Mouse (Mus musculus) C2C12 (cell line): ENCODE measurements at regions not wholly inside any gene's neighbourhood (a gene's known extent, or its start where the extent isn't known, plus 50 kb on each side); places are given as distances from the start of the nearest gene placed in this dataset.

Experiments used
- H3K27me3 ChIP-seq: one replicate; pipeline ENCODE4 v1.6.1; 2011; ENCODE audit not compliant: control insufficient read depth, insufficient read depth, insufficient read length
- H3K36me3 ChIP-seq: one replicate; pipeline ENCODE4 v1.6.1; 2011; ENCODE audit not compliant: control insufficient read depth, insufficient read depth
- H3K4me3 ChIP-seq: one replicate; pipeline ENCODE4 v1.5.1; 2011; ENCODE audit warnings: mild to moderate bottlenecking, control low read depth; ENCODE audit not compliant: poor library complexity, insufficient read depth, severe bottlenecking
- H3K79me2 ChIP-seq: one replicate; pipeline ENCODE4 v1.6.1; 2011; ENCODE audit not compliant: control insufficient read depth, insufficient read depth
- H3K79me3 ChIP-seq: one replicate; pipeline ENCODE4 v1.6.1; 2011; ENCODE audit warnings: low read depth, control low read depth
- H3ac ChIP-seq: one replicate; pipeline ENCODE3; 2011; ENCODE audit warnings: low read depth; ENCODE audit not compliant: control insufficient read depth, insufficient read length
- CEBPB ChIP-seq: IDR thresholded peaks from one replicate; pipeline ENCODE4 v1.6.1; 2011; ENCODE audit warnings: low read depth, mild to moderate bottlenecking, control low read depth, moderate library complexity
- CTCF ChIP-seq: IDR thresholded peaks from one replicate; pipeline ENCODE4 v1.5.1; 2011; ENCODE audit not compliant: control insufficient read depth, insufficient read depth, insufficient read length
- FOSL1 ChIP-seq: IDR thresholded peaks from one replicate; pipeline ENCODE4 v1.8.0; 2011; ENCODE audit warnings: mild to moderate bottlenecking, low read length; ENCODE audit not compliant: poor library complexity, insufficient read depth, severe bottlenecking
- MAX ChIP-seq: IDR thresholded peaks from one replicate; pipeline ENCODE4 v1.6.1; 2011; ENCODE audit warnings: mild to moderate bottlenecking, control low read depth
- MYOD1 ChIP-seq: IDR thresholded peaks from one replicate; pipeline ENCODE4 v1.6.1; 2011; ENCODE audit warnings: low read depth; ENCODE audit not compliant: control insufficient read depth, insufficient read length
- MYOG ChIP-seq: IDR thresholded peaks from one replicate; pipeline ENCODE4 v1.6.1; 2011; ENCODE audit not compliant: control insufficient read depth, insufficient read length; ENCODE audit errors: extremely low read depth
- USF1 ChIP-seq: IDR thresholded peaks from one replicate; pipeline ENCODE4 v1.6.1; 2011; ENCODE audit warnings: low read depth, mild to moderate bottlenecking, control low read depth, moderate library complexity

DNA sequence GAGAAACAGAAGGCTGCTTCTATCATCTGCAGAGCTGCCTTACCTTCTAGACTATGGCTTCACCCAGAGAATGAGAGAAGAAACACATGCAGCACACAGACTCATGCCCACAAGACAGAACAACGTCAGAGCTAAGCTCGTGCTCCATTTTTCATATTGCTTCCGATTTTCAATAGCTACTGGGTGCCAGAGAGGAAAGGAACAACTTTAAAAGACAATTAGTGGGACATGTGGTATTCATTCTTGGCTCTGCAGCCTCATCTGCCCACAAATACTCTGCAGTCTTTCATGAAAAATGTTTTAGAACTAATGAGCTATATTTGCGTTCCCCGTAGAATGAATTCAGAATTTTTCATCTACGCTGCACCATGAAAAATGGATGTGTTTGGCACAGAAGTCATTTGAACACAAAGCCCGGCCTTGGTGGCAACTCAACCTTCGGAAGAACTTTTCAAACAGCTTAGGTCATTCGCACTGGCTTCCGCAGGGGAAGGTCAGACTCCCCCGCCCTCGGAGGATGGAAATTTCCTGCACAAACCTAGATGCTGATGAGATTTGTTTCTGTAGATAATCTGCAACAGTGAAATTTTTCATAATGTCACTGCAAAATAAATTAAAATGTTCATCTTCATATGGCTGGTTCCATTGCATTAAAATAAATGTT, 213.6 kb downstream of the Skap2 start:
- Histone ChIP-seq H3ac (no peak overlapping the region), H3K79me2 (no peaks in the 10 kb centered on the region), H3K36me3 (no peaks in the 10 kb centered on the region), H3K4me3 (no peak overlapping the region), H3K27me3 (peaks cover 4% of the 10 kb centered on the region), H3K79me3 (no peaks in the 10 kb centered on the region)
- TF ChIP-seq MYOD1 = no peak
- TF ChIP-seq FOSL1 = no peak
- no peak for TF ChIP-seq CTCF
- TF ChIP-seq USF1 = no peak
- no peak for TF ChIP-seq CEBPB
- TF ChIP-seq MYOG = no peak
- no peak for TF ChIP-seq MAX

DNA sequence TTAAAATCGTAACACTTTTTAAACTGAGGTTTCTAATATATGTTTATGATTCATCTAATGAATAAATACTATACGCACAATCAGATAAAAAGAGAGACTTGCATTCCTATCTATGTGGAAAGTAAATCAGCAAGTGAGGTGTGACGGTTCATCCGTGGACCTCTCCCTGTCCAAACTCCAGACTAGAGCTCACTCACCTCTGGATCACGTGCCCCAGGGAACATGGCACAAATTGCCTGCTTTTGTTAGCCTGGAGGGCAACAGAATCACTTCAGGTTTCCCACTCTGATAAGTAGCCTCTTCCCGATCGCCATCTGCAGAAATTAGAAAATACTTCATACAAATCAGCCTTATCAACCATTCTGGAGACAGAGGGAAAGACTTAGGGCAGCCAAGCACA, 206.7 kb downstream of the Skap2 start:
- TF ChIP-seq USF1 (peak; percentile 26), MYOD1 (no peak), MAX (no peak), MYOG (no peak), FOSL1 (no peak), CTCF (no peak), CEBPB (no peak)

More for the DNA sequence above, 206.7 kb downstream of the Skap2 start:
- Histone ChIP-seq H3K36me3 (no peaks in the 10 kb centered on the region), H3K79me2 (no peaks in the 10 kb centered on the region), H3K79me3 (no peaks in the 10 kb centered on the region), H3K4me3 (no peak overlapping the region), H3ac (no peak overlapping the region), H3K27me3 (peaks cover 8% of the 10 kb centered on the region)
